Mouse (Mus musculus): ENCODE results near the gene Ccdc6. TPM values are rescaled to one million over a fixed set of nuclear protein-coding genes. Genes with fewer than 3 reads are reported as not detected.
"Not testable (repeated sequence)": the region's sequence is repeated elsewhere in the genome, so short reads cannot be mapped to it uniquely, and the experiment has no call there.

Ccdc6 gene
- polyA plus RNA-seq, 1 experiment from 2014 or later: 16.4 TPM

- no peak for DNase-seq (ENCODE audit: low spot score)
These were observed 107.8 kb downstream of the Ccdc6 start, which contains the start of gene Mrln for GRCm38 (mm10) chr10:70204505-70205399. Mrln (plus strand) TSS chr10:70204664.

- DNase-seq (ENCODE audit: low spot score): no peak
These were observed 114.4 kb downstream of the Ccdc6 start for GRCm38 (mm10) chr10:70211281-70211680.

GRCm38 (mm10) chr10:70220971-70221370, 124.0 kb downstream of the Ccdc6 start:
- DNase-seq (ENCODE audit: low spot score): no peak

- not testable (repeated sequence) for DNase-seq (ENCODE audit: low spot score)
These were observed 125.3 kb downstream of the Ccdc6 start for GRCm38 (mm10) chr10:70222231-70222630.

GRCm38 (mm10) chr10:70224571-70224970, 127.7 kb downstream of the Ccdc6 start:
- DNase-seq (ENCODE audit: low spot score): no peak

GRCm38 (mm10) chr10:70225760-70226159, 128.8 kb downstream of the Ccdc6 start:
- DNase-seq (ENCODE audit: low spot score): no peak

- DNase-seq (ENCODE audit: low spot score): no peak
These were observed 129.7 kb downstream of the Ccdc6 start for GRCm38 (mm10) chr10:70226608-70227007.

- DNase-seq (ENCODE audit: low spot score): no peak
These were observed 133.4 kb downstream of the Ccdc6 start for GRCm38 (mm10) chr10:70230352-70230751.

GRCm38 (mm10) chr10:70237936-70238335, 141.0 kb downstream of the Ccdc6 start:
- DNase-seq (ENCODE audit: low spot score): no peak

Other genes with a start within 250 kb of the Ccdc6 start
- gene Mrln, start 107.5 kb downstream of the Ccdc6 start, polyA plus RNA-seq (2015; fragmentation: Nextera tagmentation; extraction: Ambion mirVana): 2.4 and 3.0 TPM in 2 replicates
- gene Slc16a9, start 148.0 kb downstream of the Ccdc6 start, polyA plus RNA-seq (2015; fragmentation: Nextera tagmentation; extraction: Ambion mirVana): 0.35 and 0.55 TPM in 2 replicates